Mouse (Mus musculus) lung, adult 2 months (tissue): ENCODE results near the gene Il27ra. TPM values are rescaled to one million over a fixed set of nuclear protein-coding genes. Genes with fewer than 3 reads are reported as not detected.
A peak's percentile ranks its signal among the peaks of the same experiment; 100 is the strongest.

ENCODE experiments used
- DNase-seq: peaks from one replicate; pipeline ENCODE4 v3.0.0; 2022
- H3K4me1 ChIP-seq: fragments of 200-500 bp; 2 replicates; pipeline ENCODE4 v1.6.1; 2011; ENCODE audit warnings: low read length; ENCODE audit not compliant: control insufficient read depth, insufficient read depth
- H3K4me3 ChIP-seq: fragments of 200-500 bp; replicated peaks from 2 replicates; pipeline ENCODE3; 2011; ENCODE audit warnings: low read depth, mild to moderate bottlenecking, control low read depth, low read length; ENCODE audit errors: extremely low read depth
- CTCF ChIP-seq: fragments of 200-500 bp; IDR thresholded peaks from 2 replicates; pipeline ENCODE4 v1.5.1; 2011; ENCODE audit warnings: mild to moderate bottlenecking, low read length, control low read depth; ENCODE audit not compliant: insufficient read depth
- POLR2A ChIP-seq: fragments of 200-500 bp; IDR thresholded peaks from 2 replicates; pipeline ENCODE4 v1.6.1; 2011; ENCODE audit warnings: low read depth, mild to moderate bottlenecking, control low read depth, low read length, borderline replicate concordance; ENCODE audit errors: extremely low read depth
- WGBS: fragments of 180-500 bp; shearing (Covaris S2); methylation state at CpG from one replicate; pipeline ENCODE4 v1.1.7; 2018; 5-methylcytosine and 5-hydroxymethylcytosine counted together
- polyA plus RNA-seq: library from polyadenylated mRNA; depleted of rRNA; stranded (reverse); fragments of >200 nt; gene quantifications from 2 replicates; pipeline ENCODE4 v1.2.3, GENCODE M21; 2012; rRNA removed

The Il27ra gene
- 7.5 and 8.4 TPM in 2 replicates for polyA plus RNA-seq

DNA sequence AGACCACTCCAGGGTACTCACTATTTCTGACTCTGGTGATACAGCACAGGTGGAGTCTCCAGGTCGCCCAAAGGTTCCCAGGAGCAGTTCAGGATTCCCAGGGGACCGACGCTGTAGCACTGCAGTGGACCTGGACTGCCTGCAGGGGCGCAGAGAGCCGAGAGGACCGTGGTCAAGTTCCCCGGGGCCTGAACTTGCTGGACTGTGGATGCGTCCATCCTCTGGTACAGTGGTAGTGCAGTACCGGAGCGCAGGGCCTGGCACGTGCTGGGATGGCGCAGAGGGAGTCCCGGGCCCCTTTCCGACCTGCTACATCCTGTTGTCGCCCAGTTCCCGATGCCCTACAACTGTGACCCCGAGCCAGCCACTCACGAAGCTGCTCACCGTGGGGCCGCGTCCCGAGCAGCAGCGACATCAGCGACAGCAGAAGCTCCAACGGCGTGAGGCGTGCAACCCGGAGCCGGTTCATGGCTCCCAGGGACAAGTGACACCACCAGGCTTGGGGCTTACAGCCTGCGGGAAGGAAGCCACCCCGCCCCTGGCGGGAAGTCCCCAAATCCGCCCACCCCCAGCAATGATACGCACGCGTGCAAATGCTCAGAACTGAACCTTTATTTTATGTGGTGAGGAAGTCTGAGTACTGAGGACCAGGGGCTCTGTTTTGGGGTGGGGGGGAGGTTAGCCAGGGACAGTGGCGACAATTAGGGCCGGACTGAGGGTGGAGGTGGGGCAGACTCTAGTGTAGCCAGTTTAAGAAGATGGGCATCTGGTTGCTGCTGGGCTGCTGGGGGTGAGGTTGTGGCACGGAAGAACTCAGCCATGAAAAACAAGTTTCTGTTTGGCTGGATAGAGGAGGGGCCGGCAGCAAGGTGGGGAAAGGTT is at the start of gene Il27ra:
TSS of gene Il27ra (minus strand) at position 524 of the 882 bp plus-strand sequence.
- Histone ChIP-seq H3K4me3 (peak within 1 kb of the TSS; percentile 52), H3K4me1 (peaks cover 3% of the 10 kb centered on the region; the same call in 1 of the 2 replicates)
- TF ChIP-seq POLR2A = no peak
- peak; percentile 78 for TF ChIP-seq CTCF
- DNase-seq = peak; percentile 60
- WGBS = 3% methylated on average over 40 of the region's 40 CpGs

DNA sequence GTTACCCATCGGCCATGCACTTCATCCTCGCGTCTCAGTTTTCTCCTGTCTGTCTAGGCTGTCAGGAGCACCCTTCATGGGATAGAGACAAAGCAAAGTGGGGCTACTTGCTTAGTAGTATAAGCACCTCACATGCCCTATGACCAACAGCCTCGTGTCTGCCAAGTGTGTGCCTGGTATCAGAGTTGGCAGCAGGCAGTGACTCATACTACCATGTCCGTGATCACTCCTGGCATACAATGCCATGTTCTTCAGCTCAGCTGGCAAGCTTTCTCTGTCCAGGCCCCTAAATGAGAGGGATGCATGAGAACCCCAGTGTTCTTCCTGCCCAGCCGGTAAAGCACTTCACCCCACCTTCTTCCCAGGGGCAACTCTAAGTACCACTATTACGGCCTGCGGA is 48.2 kb upstream of the Il27ra start:
- no peaks in the 10 kb centered on the region for H3K4me1 ChIP-seq
- no peak overlapping the region for H3K4me3 ChIP-seq
- DNase-seq = no peak
- TF ChIP-seq CTCF (no peak), POLR2A (no peak)
- WGBS = 86% methylated on average over 8 of the region's 8 CpGs

DNA sequence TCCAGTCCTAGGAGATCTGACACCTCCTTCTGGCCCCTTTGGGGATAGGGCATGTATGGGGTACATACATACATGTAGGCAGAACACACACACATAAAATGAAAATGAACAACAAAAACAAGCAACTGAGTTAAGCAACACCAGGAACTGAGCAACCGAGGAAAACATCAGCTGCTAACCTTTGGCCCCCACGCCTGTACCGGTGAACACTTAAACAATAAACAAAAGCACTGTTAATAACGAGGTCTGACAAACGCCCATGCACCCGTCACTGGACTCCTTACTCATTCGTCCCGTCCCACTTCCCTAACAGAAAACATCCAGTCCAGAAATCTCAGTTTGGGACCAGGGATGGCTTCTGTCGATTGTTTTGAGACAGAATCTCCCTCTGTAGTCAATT is 46.9 kb upstream of the Il27ra start:
- no peak for TF ChIP-seq CTCF
- TF ChIP-seq POLR2A = no peak
- DNase-seq = no peak
- Histone ChIP-seq H3K4me3 (no peak overlapping the region), H3K4me1 (no peaks in the 10 kb centered on the region)
- 67% methylated on average over 9 of the region's 9 CpGs for WGBS

DNA sequence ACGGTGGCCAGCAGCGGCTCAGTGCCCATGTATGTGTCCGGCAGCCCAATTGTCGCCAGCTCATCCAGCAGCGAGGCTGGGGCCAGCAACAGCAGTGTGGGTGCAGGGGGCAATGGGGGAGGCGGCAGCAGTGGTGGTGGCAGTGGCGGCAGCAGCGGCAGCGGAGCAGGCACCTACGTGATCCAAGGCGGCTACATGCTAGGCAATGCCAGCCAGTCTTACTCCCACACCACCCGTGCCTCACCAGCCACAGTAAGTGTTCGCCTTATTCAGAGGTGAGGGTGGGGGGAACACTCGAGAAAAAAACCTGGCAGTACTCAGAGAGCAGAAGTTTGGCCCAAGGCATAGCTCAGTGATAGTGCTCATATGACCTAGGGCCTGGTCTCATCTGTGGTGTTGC is 45.4 kb upstream of the Il27ra start:
- no peak for DNase-seq
- no peaks in the 10 kb centered on the region for H3K4me1 ChIP-seq
- H3K4me3 ChIP-seq = no peak overlapping the region
- TF ChIP-seq CTCF (no peak), POLR2A (no peak)
- 94% methylated on average over 14 of the region's 14 CpGs for WGBS

GRCm38 (mm10) chr8:84087156-84087555 is 44.8 kb upstream of the Il27ra start:
- DNase-seq = no peak
- Histone ChIP-seq H3K4me1 (no peaks in the 10 kb centered on the region), H3K4me3 (no peak overlapping the region)
- no peak for TF ChIP-seq CTCF
- no peak for TF ChIP-seq POLR2A
- 89% methylated on average over 7 of the region's 7 CpGs for WGBS

DNA sequence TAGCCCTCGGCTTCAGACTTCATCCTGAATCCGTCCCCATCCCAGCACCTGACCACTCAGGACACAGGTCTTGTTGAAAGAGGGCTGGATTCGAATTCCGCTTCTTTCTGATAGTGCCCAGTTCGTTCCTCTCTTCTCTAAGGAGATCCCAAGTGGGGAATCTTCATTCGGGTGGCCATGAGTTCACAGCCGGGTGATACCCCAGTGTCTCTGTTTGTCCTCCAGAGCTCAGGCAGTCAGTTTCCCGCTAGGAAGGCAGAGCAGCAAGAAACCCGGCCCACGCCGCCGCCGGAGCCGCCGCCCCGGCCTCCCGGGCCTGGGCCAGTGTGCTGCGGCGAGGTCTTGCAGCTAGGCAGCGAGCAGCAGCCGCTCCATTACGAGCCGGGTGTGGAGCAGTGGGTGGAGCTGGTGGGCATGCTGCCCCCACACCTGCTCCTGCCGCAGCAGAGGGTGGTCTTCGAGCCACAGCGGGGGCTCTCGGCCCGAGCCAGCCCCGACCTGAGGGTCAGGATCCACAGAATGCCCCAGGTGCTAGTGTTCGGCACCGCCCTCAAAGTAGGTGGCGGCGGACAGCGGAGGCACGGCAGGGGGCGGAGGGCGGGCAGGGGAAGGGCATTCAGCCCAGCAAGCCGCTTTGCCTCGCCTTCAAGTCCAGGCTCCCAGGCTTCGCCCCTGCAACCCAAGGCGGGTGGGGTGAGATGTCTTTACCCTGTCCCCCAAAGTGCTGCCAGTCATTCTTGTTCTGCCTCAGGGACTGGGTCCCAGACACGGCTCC is 42.1 kb upstream of the Il27ra start:
- no peak overlapping the region for H3K4me3 ChIP-seq
- 77% methylated on average over 42 of the region's 42 CpGs for WGBS
- TF ChIP-seq POLR2A (no peak), CTCF (no peak)
- no peak for DNase-seq
- H3K4me1 ChIP-seq = peaks cover 1% of the 10 kb centered on the region; the same call in 1 of the 2 replicates

DNA sequence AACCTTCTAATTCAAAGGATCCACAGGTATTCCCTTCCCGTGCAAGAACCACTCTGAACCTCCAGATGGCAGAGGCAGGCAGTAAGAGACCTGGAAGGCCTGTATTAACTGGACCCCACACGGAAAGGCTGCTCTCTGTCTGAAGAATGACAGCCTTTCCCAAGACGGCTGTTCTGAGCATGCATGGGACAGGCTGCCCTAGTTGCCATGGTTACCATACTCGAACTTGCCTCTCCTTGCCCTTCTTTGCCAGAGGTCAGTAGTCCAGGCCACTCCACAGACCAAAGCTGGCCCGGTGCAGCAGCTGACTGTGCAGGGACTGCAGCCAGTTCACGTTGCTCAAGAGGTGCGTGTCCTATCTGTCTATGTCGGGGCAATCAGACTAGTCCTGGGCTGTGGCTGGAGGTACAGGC is 41.4 kb upstream of the Il27ra start:
- no peak overlapping the region for H3K4me3 ChIP-seq
- WGBS = 45% methylated on average over 8 of the region's 8 CpGs
- DNase-seq = peak; percentile 18
- peaks cover 3% of the 10 kb centered on the region; the same call in 1 of the 2 replicates for H3K4me1 ChIP-seq
- TF ChIP-seq POLR2A (no peak), CTCF (no peak)

- no peak for TF ChIP-seq CTCF
- no peak for TF ChIP-seq POLR2A
- peak; percentile 38 for DNase-seq
- no peak overlapping the region for H3K4me3 ChIP-seq
- peaks cover 3% of the 10 kb centered on the region; the same call in 1 of the 2 replicates for H3K4me1 ChIP-seq
- 64% methylated on average over 5 of the region's 5 CpGs for WGBS
These were observed 36.8 kb upstream of the Il27ra start for GRCm38 (mm10) chr8:84079206-84079605.

- H3K4me3 ChIP-seq = no peak overlapping the region
- TF ChIP-seq POLR2A (no peak), CTCF (no peak)
- H3K4me1 ChIP-seq = peaks cover 12% of the 10 kb centered on the region
- 95% methylated on average over 3 of the region's 3 CpGs for WGBS
- no peak for DNase-seq
These were observed 34.5 kb upstream of the Il27ra start for GRCm38 (mm10) chr8:84076849-84077248.
